Mouse (Mus musculus) kidney, embryonic 14.5 days (tissue): ENCODE data around the gene Lrrk1. TPM values are rescaled to one million over a fixed set of nuclear protein-coding genes. Genes with fewer than 3 reads are reported as not detected.

Source experiments
- ATAC-seq: fragments of 200-750 bp; cut with Nextera tagmentation; 2 replicates; pipeline ENCODE4 v1.8.0; 2017; ENCODE audit warnings: moderate number of reproducible peaks, mild to moderate bottlenecking, moderate TSS enrichment, moderate library complexity; ENCODE audit not compliant: low FRiP score, low TSS enrichment
- H3K27ac ChIP-seq: fragments of 300-500 bp; sonication (generic); 2 replicates; pipeline ENCODE4 v1.5.1; 2014; ENCODE audit warnings: low read depth, mild to moderate bottlenecking, low read length, moderate library complexity, mixed read lengths
- H3K27me3 ChIP-seq: fragments of 300-500 bp; sonication (generic); 2 replicates; pipeline ENCODE4 v1.6.1; 2014; ENCODE audit warnings: mild to moderate bottlenecking, low read length; ENCODE audit not compliant: control insufficient read depth, insufficient read depth
- H3K36me3 ChIP-seq: fragments of 300-500 bp; sonication (generic); 2 replicates; pipeline ENCODE4 v1.6.1; 2014; ENCODE audit warnings: low read length, mixed read lengths; ENCODE audit not compliant: control insufficient read depth, insufficient read depth
- H3K4me1 ChIP-seq: fragments of 300-500 bp; sonication (generic); 2 replicates; pipeline ENCODE4 v1.6.1; 2014; ENCODE audit warnings: low read length, mixed read lengths; ENCODE audit not compliant: control insufficient read depth, insufficient read depth
- H3K4me2 ChIP-seq: fragments of 300-500 bp; sonication (generic); replicated peaks from 2 replicates; pipeline ENCODE4 v1.6.1; 2014; ENCODE audit warnings: low read depth, mild to moderate bottlenecking, low read length
- H3K4me3 ChIP-seq: fragments of 300-500 bp; sonication (generic); 2 replicates; pipeline ENCODE4 v1.5.1; 2014; ENCODE audit warnings: mild to moderate bottlenecking, low read length
- H3K9ac ChIP-seq: fragments of 300-500 bp; sonication (generic); 2 replicates; pipeline ENCODE4 v1.6.1; 2014; ENCODE audit warnings: low read depth, mild to moderate bottlenecking, low read length, moderate library complexity
- H3K9me3 ChIP-seq: fragments of 300-500 bp; sonication (generic); 2 replicates; pipeline ENCODE4 v1.6.1; 2016; ENCODE audit warnings: low read length; ENCODE audit not compliant: control insufficient read depth
- WGBS: fragments of 180-500 bp; shearing (Covaris S2); extraction: QIAGEN DNeasy Blood & Tissue Kit; methylation state at CpG from one replicate; pipeline ENCODE4 v1.1.7; 2014; 5-methylcytosine and 5-hydroxymethylcytosine counted together
- polyA plus RNA-seq: library from polyadenylated mRNA; unstranded; fragments of >200 nt; fragmentation: Nextera tagmentation; extraction: Ambion mirVana; gene quantifications from 2 replicates; pipeline ENCODE4 v1.2.1, GENCODE M21; 2014

The Lrrk1 gene
- polyA plus RNA-seq, 1 experiment from 2014 or later, result 12.4 TPM

- no peak overlapping the region for H3K27ac ChIP-seq
- H3K9ac ChIP-seq, result no peak overlapping the region
- H3K36me3 ChIP-seq, result no peaks in the 10 kb centered on the region
- H3K9me3 ChIP-seq, result no peaks in the 10 kb centered on the region
- no peak overlapping the region for H3K4me3 ChIP-seq
- no peak overlapping the region for H3K4me2 ChIP-seq
- no peak for ATAC-seq
- peaks cover 14% of the 10 kb centered on the region; the same call in 1 of the 2 replicates for H3K4me1 ChIP-seq
- H3K27me3 ChIP-seq, result no peaks in the 10 kb centered on the region
- 79% methylated on average over 4 of the region's 4 CpGs for whole genome bisulfite sequencing
These were observed 154.8 kb downstream of the Lrrk1 start for GRCm38 (mm10) chr7:66233141-66233946.

- Histone ChIP-seq H3K9me3 (no peaks in the 10 kb centered on the region), H3K4me2 (no peak overlapping the region), H3K36me3 (no peaks in the 10 kb centered on the region), H3K9ac (no peak overlapping the region), H3K27ac (peak overlapping the region; percentile 38; the same call in 1 of the 2 replicates), H3K27me3 (no peaks in the 10 kb centered on the region), H3K4me3 (no peak overlapping the region), H3K4me1 (peaks cover 14% of the 10 kb centered on the region; the same call in 1 of the 2 replicates)
- WGBS, result 78% methylated on average over 4 of the region's 4 CpGs
- ATAC-seq, result no peak
These were observed 156.3 kb downstream of the Lrrk1 start for GRCm38 (mm10) chr7:66231861-66232260.

- peak overlapping the region; percentile 31 for H3K9ac ChIP-seq
- ATAC-seq, result peak; percentile 20; the same call in 1 of the 2 replicates
- 26% methylated on average over 17 of the region's 17 CpGs for WGBS
These were observed 157.3 kb downstream of the Lrrk1 start for GRCm38 (mm10) chr7:66230638-66231550.

GRCm38 (mm10) chr7:66230246-66230637 lies 157.9 kb downstream of the Lrrk1 start:
- Histone ChIP-seq H3K9ac (peak overlapping the region; percentile 31), H3K27ac (peak overlapping the region; percentile 68), H3K9me3 (no peaks in the 10 kb centered on the region), H3K27me3 (no peaks in the 10 kb centered on the region), H3K4me1 (peaks cover 14% of the 10 kb centered on the region; the same call in 1 of the 2 replicates), H3K4me3 (no peak overlapping the region), H3K36me3 (no peaks in the 10 kb centered on the region), H3K4me2 (no peak overlapping the region)
- ATAC-seq, result no peak
- 58% methylated on average over 4 of the region's 4 CpGs for WGBS

More at GRCm38 (mm10) chr7:66230638-66231550, 157.3 kb downstream of the Lrrk1 start:
- no peaks in the 10 kb centered on the region for H3K9me3 ChIP-seq
- peak overlapping the region; percentile 68 for H3K27ac ChIP-seq
- H3K4me2 ChIP-seq, result no peak overlapping the region; the same call in 1 of the 2 replicates
- no peak overlapping the region for H3K4me3 ChIP-seq
- no peaks in the 10 kb centered on the region for H3K36me3 ChIP-seq
- H3K27me3 ChIP-seq, result no peaks in the 10 kb centered on the region
- H3K4me1 ChIP-seq, result peaks cover 14% of the 10 kb centered on the region; the same call in 1 of the 2 replicates

- Histone ChIP-seq H3K4me3 (no peak overlapping the region), H3K9ac (no peak overlapping the region), H3K27ac (no peak overlapping the region), H3K4me2 (no peak overlapping the region), H3K9me3 (no peaks in the 10 kb centered on the region), H3K4me1 (peaks cover 14% of the 10 kb centered on the region; the same call in 1 of the 2 replicates), H3K27me3 (no peaks in the 10 kb centered on the region), H3K36me3 (no peaks in the 10 kb centered on the region)
- ATAC-seq, result no peak
- WGBS, result 65% methylated on average over 7 of the region's 7 CpGs
These were observed 158.7 kb downstream of the Lrrk1 start for GRCm38 (mm10) chr7:66229433-66229832.

GRCm38 (mm10) chr7:66228610-66228920 lies 159.6 kb downstream of the Lrrk1 start:
- 64% methylated on average over 2 of the region's 2 CpGs for WGBS
- ATAC-seq, result no peak
- Histone ChIP-seq H3K36me3 (no peaks in the 10 kb centered on the region), H3K4me3 (no peak overlapping the region), H3K27ac (no peak overlapping the region), H3K27me3 (no peaks in the 10 kb centered on the region), H3K4me1 (peaks cover 14% of the 10 kb centered on the region; the same call in 1 of the 2 replicates), H3K9me3 (no peaks in the 10 kb centered on the region), H3K4me2 (no peak overlapping the region), H3K9ac (no peak overlapping the region)

- Histone ChIP-seq H3K4me1 (peaks cover 10% of the 10 kb centered on the region; the same call in 1 of the 2 replicates), H3K36me3 (no peaks in the 10 kb centered on the region), H3K9me3 (no peaks in the 10 kb centered on the region), H3K27me3 (no peaks in the 10 kb centered on the region), H3K27ac (no peak overlapping the region), H3K9ac (no peak overlapping the region), H3K4me3 (no peak overlapping the region), H3K4me2 (no peak overlapping the region)
- WGBS, result 79% methylated on average over 13 of the region's 13 CpGs
- ATAC-seq, result no peak
These were observed 160.1 kb downstream of the Lrrk1 start for GRCm38 (mm10) chr7:66227814-66228609.

GRCm38 (mm10) chr7:66225881-66226280 lies 162.3 kb downstream of the Lrrk1 start:
- Histone ChIP-seq H3K4me1 (peaks cover 11% of the 10 kb centered on the region; the same call in 1 of the 2 replicates), H3K4me2 (no peak overlapping the region), H3K27me3 (no peaks in the 10 kb centered on the region), H3K9me3 (no peaks in the 10 kb centered on the region), H3K27ac (no peak overlapping the region), H3K9ac (no peak overlapping the region), H3K36me3 (no peaks in the 10 kb centered on the region), H3K4me3 (no peak overlapping the region)
- ATAC-seq, result no peak
- WGBS, result 78% methylated on average over 3 of the region's 3 CpGs
